Mouse (Mus musculus) spleen, postnatal 4 days (tissue): Measurements from ENCODE around the gene Etv4.

Source experiments
- DNase-seq, 2 experiments: peaks; one replicate each; pipeline ENCODE4 v3.0.0; 2022; ENCODE audit warnings: low spot score in 2 of 2

Etv4 gene

DNA sequence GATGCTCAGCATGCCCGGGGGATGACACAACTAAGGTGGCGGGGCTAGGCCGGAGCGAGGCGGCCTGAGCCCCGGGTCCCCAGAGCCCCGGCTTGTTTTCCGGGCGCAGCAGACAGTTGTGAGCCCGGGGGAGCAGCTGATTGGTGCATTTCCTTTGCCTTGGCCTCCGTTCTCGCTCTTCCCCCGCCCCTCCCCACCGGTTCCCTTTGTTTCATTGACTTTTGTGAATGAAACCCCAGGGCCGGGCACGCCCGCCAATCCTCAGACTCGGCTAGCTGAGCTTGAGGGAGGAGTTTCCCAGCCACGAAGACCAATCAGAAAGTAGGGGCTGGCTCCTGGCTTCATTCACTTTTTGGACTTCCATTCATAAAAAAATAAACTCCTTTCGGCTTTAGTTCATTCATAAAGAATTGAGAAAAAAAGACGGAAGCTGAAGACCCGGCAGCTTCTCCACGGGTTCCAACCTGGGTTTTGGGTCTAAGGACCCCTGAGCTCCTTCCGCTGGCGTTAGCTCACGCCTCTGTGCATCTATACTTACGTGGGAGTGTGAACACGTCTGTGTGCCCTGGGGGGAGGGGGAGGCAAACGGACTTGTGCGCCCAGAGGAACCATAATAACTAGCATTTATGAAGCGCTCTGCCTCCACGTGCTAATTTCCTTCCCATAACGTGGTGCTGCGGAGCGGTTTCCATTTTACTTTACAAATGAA, at the start of gene Etv4:
TSS of gene Etv4 (minus strand) at position 229 of the 709 bp plus-strand sequence.
- peak; percentile 79 to 82 for DNase-seq

DNA sequence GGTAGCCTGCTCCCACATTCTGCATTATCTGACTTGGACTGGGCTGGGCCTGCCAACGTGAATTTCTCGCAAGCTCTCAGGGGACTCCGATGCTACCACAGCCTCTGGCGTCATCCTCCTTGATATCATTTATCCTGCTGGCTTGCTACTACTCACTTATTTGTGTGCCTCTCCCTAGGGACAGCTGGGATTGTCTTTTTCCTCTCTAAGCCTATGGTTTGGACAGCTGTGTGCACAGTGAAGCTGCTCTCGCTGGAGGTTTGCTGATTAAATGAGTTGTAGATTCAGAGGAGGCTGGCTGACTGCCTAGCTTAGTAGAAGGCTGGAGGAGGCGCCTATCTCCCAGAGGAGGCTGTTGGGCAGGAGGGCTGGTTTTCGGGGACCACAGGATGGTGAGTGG, 46.8 kb upstream of the Etv4 start:
- no peak for DNase-seq

DNA sequence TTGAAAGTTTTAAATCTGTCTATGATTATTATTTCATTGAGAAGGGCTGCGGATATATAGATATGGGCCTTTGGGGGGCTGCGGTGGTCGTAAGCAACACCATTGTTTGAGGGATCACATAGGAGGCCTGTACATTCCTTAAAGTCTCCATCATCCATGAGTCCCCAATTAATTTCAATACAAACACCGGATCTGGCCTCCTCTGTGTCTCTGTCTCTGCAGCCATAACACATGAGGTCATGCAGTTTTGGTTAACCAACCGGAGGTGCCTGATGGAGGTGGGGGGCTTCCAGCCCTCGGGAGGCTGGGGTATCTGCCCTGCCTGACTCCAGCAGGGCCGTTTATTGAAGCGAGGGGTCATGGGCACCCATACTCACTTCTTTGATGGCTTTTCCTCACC, 45.4 kb upstream of the Etv4 start:
- DNase-seq: no peak

DNA sequence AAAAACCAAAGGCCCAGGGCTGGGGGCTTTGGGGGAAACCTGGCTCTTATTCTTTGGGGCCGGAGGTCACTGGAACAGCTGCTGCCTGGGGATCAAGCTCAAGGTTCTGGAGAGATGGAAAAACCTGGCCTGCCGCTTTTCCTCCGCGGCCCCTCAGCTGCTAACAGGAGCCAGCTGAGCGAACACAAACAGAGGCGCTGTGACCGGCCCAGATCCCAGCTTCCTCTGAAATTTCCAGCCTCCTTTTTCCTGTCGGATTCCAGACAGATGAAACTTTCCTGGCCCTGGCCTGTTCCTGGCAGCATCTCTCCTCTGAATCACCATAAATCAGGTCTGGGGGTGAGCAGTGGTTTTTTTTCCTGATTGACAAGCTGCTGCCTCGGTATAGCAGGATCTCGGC, 44.9 kb upstream of the Etv4 start:
- no peak for DNase-seq

DNA sequence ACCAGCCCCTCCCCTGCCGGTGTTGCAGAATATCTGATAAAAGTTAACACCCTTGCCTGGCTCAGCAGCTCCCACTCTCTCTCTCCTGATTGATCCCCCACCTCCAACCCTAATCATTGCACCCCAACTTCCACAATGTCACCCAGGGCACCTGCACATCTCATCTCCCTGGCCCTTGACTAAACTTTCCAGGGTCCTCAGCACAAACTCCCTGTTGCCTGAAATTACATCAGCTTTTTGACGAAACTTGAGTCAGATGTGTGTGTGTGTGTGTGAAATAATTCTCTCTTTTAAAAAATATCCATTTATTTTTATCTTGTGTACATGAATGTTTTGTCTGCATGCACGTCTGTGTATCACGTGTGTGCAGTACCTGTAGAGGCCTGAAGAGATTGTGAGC, 43.5 kb upstream of the Etv4 start:
- DNase-seq: no peak

DNA sequence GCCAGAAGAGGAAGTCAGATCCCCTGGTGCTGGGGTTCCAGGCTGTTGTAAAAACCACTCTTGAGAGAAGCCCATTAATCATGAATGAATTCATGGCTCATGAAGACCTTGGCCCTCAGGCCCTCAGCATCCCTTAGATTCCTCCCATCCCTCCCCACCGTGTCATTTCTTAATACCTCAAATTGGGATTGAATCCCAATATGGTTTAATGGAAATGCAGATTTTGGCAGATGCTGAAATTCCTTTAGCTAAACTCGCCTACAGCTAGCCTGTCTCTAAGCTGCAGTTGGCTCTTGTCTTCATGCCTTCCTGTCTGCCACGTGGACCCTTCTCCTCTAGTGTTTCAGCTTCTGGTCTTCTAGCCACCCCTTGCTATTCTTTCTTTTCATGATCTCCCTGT, 38.0 kb upstream of the Etv4 start:
- DNase-seq: no peak

DNA sequence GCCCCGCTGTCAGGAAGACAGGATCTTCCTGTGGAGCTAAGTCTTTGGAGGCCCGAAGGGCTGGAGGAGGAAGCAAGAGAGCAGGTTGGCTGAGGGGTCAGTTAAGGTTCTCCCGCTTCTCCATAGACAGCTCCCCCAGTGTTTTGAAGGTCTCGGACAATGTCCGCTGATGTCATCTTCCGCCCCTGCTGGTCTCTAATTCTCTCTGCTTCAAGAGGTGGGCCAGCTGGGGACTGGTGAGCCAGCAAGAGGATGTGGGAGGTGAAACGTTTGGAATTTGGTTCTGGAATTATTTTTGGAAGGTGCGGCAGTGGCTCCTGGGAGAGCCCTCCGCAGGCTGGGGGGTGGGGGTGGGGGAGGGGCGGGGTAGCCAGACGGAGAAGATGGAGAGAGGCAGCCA, 35.7 kb upstream of the Etv4 start:
- no peak for DNase-seq

DNA sequence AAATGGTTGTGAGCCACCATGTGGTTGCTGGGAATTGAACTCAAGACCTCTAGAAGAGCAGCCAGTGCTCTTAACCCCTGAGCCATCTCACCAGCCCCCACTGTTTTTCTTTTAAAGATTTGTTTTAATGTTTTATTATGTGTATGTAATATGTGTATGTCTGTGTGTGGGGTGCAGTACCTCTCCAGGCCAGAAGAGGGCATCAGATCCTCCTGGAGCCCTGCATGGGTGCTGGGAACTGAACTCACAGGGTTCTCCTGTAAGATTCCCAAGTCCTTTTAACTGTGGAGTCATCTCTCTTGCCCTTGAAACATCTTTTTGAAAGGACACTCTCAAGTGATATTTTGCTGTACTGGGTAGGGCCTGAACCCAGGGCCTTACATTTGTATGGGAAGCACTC, 34.7 kb upstream of the Etv4 start:
- DNase-seq: no peak

DNA sequence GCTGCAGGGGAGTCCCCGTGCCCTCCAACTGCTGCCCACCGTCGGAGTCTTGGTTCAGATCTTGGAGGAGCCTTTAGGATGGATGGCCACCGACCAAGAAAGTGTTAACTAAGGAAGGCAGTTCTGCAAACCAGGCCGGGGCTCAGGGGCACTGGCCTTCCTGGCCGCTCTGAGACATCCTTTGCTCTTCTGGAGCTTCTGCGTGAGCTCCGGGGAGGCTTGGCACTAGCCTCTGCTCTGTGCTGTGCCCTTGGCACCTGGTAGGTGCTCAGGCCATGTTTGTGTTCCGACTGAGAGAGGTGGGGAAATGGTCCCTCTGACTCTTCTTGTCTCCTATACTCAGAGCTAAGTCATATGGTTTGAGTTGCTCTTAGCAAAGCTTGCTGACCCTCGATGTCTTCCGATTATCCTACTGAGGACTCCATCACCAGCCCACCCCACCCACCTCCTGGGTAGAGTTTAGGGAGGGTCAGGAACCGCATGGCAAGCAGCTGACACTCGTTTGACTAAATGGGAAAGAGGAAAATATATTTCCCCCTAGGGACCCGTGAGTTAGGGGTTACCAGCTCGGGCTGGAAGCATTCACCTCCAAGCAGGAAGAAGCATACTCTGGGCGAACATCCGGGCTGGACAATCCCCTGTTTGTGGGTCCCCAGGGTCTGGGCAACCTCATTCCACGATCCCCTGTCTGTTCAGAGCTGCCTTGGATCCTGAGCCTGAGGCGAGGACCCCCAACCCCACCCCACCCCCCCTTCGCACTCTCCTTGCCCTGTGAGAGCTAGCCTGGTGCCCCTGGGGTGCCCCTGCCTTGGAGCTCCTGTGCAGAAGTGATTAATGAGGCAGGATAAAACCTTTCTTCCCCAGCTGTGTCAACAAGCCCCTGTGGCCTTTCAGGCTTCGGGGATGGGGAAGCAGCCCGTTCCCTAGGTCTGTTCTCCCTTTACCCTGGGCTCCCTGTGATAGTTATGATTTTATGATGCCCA, 30.2 kb upstream of the Etv4 start:
- peak in 1 of 2 experiments; percentile 64 for DNase-seq

DNA sequence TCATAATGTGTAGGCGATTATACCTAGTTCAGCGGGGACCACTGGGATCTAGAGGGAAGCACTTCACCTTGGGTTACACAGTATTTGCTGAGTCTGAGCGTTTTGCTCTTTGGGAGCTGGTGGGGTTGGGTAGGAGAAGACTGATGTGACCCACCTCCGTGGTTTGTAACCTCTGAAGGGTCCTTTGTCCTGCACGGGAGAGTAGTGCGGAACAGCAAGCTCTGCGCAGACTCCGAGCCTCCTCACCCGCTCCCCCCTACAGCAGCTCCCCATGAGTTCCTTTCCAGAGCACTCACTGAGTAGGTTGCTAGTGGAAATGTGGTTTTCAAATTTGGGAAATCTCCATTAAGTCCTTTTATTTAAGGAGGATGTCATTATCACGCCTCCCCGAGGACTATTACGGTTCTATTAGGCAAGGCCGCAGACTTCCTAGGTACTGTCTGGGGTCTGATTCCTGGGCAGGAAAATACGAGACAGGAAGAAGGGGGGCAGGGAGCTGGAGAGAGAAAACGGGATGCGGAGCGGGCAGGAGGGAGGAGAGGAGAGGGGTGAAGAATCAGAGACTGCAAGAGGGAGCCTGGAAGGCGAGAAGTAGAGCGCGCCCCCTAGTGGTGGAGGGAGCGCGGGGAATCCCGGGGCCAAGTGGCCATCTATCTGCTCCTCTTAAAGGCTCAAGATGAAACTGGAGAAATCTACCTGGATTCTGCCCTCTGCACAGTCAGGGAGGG, 29.4 kb upstream of the Etv4 start:
- peak; percentile 66 to 92 for DNase-seq

DNA sequence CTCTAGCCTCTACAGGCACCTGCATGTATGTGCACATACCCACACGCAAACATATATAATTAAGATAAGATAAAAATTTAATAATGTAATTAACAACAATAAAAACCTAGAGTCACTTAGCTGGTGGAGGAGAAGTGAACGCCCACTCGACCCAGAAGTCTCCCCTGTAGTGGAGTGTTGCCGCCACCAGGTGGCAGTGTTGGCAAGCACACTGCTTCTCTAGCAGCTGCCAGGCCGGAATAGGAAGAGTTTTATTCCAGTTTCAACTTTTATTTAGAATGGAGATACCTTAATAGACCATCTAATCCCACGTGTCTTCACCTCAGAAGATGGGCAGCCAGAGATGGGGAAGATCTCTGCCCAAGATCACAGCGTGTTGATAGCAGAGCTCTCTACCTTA, 28.1 kb upstream of the Etv4 start:
- peak; percentile 71 to 89 for DNase-seq

DNA sequence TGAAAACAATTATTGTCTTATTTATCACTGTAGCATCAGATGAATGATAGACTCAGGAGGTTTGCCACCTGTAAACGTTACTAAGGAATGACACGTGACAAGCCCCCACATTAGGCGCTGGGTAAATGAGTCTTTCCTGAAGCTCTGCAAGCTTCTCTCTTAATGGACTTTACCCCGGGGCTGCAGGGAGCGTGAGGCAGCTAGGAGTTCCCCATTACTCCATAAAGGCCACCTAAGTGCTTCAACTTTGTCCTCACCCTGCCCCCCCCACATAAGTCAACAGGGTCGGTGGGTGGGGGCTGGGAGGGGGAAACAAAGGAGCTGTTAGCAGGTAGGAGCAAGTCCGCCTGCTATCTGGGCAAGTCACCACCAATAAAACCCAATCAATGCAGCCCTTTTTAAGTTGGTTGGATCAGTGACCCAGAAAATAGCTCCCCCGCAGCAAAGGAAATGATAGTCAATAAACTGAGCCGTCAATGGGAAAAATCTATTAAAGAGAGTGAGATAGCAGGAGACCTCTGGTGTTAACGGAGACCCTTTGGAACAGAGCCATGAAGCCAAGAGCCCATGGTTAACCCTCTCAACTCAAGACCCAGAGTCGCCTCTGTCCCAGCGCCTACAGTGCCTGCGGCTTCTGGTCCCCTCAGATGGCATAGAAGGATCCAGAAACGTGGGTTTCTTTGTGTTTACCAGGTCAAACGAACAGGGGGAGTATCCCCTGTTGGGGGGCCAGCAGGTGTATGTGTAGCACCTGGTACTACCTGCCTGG, 24.1 kb upstream of the Etv4 start:
- no peak for DNase-seq

DNA sequence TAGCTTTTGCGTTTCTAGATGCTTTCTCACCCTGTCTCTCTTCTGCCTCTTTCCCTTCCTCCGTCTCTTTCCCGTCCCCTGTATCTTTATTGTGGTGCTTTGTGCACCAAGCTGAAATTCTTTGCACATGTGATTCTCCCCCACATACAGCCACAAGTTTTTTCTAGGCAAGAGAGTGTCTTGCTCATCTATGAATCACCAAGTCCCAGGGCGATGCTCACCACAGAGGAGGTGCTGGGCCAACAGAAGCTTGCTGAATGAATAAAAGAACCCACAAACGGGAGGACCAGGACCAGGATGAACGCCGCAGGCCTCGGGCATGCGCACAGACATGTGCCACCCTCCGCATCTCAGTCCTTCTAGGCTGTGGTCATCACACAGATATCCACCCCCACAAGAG, 22.1 kb upstream of the Etv4 start:
- no peak for DNase-seq

DNA sequence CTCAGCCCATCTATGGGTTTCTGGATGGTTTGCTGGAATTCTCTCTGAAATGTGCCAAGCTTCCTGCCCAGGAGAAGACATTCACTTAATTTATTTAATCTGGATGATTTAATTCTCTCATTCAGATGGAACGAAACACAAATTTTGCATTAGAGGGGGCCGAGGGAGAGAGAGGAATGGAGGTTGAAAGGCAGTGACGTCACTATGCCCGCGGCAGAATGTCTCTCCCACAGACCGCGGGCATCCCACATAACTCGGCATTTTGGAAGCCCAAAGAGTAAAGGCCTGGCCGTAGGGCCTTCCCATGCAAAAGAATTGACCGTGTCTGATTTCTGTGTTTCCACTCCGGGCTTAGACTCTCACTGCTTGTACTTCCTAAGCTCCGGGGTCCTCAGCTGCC, 21.6 kb upstream of the Etv4 start:
- no peak for DNase-seq

DNA sequence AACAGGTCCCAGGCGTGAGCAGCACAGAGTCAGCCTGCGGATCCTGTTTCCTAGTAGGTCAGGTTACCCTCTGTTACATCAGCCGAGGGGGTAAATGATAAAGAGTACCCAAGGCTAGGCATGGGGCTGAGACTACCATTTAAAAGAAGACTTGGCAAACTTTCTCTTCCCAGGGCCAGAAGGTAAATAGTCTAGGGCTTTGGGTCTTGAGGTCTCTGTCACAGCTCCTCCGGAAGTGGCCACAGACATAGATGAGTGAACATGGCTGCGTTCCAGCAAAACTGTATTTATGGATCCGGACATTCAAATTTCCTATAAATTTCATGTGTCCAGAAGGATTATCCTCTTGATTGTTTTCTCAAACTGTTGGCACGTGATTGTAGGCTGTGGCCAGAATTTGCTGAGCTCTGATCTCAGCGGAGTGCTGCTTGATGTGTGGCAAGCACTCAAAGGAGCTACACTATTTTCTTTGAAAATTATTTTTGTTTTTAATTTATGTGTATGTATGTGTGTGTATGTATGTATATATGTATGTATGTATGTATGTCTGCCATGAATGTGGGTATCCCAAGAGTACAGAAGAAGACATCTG, 20.0 kb upstream of the Etv4 start:
- DNase-seq: no peak

DNA sequence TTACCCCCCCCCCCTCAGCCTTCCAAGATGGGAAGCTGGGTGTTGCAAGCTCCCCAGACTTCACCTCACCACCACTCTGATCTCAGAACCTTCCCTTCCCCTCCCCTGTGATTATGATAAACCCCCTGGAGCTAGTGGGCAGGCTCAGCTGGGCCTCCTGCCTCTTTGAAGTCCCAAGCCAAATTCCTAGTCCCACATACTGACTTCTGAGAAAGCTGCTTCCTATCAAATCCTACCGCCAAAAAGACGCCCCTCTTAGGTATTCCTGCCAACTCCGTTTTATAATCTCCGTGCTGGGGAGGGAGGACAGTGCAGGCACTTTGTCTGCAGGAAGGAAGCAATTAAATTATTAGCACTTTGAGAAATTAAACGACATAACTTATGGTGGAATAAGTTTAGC, 16.2 kb upstream of the Etv4 start:
- no peak for DNase-seq

DNA sequence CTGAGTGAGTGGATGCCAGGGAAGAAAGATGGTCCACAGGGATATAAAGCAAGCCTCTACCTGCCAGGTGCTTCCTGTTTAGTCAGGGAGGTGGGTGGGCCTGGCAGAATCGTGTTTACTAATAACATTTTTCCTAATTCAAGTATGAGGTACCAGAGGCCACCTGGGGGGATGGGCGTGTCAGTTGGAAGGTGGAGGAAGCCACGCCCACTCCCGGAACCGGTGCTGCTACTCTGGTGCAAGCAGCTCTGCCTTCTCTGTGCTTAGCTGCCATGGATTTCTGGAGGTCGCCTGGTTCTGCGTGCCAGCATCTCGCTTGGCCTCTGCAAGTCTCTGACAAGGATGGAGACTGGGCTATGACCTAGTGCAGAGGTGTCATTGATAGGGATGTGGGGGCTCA, 12.9 kb upstream of the Etv4 start:
- no peak for DNase-seq

DNA sequence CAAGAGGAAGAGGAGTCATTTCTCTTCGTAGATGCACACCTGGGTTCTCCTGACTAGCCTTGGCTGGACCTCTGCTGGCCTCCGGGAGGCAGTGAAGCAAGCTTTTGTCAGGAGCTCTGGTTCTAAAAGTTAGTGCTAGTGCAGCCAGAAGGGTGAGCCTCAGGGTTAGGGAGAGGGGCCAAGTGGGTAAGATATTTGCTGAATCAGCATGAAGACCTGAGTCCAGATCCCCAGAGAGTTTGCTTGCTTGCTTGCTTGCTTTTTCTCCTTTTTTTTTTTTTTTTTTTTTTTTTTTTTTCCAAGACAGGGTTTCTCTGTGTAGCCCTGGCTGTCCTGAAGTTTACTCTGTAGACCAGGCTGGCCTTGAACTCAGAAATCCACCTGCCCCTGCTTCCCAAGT, 12.2 kb upstream of the Etv4 start:
- no peak for DNase-seq

DNA sequence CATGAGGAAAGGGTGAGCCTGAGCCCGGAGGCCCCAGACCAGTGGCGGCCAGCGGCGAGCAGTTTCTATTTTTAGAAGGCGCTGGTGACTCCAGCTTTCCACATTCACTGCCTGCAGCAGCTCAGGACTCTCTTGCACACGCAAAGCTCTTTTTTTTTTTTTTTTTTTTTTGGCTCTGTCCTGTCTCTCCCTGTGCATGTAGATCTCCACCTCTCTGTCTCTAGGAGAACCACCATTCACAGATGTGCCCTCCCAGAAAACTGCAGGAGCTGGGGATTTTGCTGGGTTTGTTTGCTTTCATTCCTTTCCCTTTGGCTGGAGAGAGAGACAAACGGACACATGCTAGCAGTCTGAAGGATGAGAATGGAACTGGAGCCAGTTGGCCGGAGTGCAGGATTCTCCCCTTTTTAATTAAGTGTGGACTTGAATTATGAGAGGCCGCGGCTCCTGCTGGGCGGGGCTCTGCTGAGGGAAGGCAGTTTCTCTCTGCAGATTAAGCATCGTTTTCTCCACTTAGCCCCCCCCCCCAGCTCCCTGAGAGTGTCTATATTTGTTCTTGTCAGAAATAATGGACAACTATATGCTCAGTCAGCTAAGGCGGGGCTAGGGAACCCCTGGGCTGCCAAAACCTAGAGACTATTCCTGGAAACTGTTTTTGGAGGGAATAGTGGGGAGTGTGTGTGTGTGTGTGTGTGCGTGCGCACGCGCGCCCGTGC, 5.8 kb upstream of the Etv4 start:
- no peak for DNase-seq

DNA sequence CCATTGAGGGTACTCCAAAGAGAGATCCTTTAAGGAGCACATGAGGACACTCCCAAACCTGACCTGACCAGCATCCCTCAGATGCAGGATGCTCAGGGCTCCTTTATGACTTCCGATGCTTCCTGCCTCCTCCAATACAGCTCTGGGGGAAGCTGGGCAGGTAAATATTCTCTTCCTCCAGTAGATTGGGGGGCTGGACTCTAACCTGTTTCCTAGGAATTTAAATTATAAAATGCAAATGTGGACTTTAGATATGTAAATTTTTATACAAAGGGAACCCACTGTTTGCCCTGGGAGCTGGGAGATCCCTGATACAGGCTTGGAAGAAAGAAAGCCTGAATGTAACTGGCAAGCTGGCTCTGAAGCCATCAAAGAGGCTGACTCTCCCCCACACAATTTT, 2.3 kb upstream of the Etv4 start:
- DNase-seq: no peak

DNA sequence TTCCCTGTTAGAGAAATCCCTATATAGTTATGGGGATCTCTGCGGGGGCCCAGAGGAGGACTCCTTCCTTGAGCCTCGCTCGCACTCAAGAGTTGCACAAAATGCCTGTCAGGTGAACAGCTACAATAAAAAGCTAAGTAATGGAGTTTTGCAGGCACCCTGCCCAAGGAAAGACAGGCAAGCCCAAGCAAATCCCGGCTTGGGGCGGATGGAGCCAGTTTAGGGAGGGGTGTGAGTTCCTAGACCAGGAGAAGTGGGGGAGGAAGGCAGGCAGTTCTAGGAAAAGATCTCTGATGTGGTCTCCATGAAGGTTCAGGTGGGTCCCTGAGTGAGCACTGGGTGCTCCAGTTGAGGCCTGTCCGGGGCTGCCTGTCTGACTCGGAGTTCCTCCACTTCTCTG, 1.5 kb upstream of the Etv4 start:
- DNase-seq: no peak
